Mouse (Mus musculus) thymus, postnatal 0 days (tissue): ENCODE results near the gene Nup210l. TPM values are rescaled to one million over a fixed set of nuclear protein-coding genes. Genes with fewer than 3 reads are reported as not detected.

Source experiments
- DNase-seq: peaks from one replicate; pipeline ENCODE4 v3.0.0-alpha.2; 2015; ENCODE audit warnings: low spot score
- microRNA counts: library from miRNA; unstranded; fragments of <30 nt; microRNA quantifications from one replicate; lab custom pipeline; 2015
- microRNA-seq: library from miRNA; unstranded; fragments of <30 nt; microRNA quantifications from one replicate; pipeline ENCODE4, GENCODE M21; 2016; ENCODE audit warnings: borderline number of aligned reads
- polyA plus RNA-seq: library from polyadenylated mRNA; unstranded; fragments of >200 nt; fragmentation: Nextera tagmentation; extraction: Ambion mirVana; gene quantifications from 2 replicates; pipeline ENCODE4 v1.2.1, GENCODE M21; 2015

Nup210l gene
- polyA plus RNA-seq, 1 experiment from 2014 or later, result 0.27 TPM

- no peak for DNase-seq
Measured at GRCm38 (mm10) chr3:90255784-90256353, 151.9 kb downstream of the Nup210l start.

GRCm38 (mm10) chr3:90256731-90257530 lies 153.0 kb downstream of the Nup210l start:
- DNase-seq, result no peak

GRCm38 (mm10) chr3:90258521-90258920 lies 154.6 kb downstream of the Nup210l start:
- no peak for DNase-seq

MicroRNAs encoded within 50 kb of the gene (microRNA counts, 519-probe panel; counts per million panel counts)
- 4,785 counts per million, percentile 82 among the panel's probes with 10 or more counts for microRNA mmu-miR-190b (lab: Ali Mortazavi, UCI)

Small RNA genes within 50 kb of the gene (microRNA-seq; reads per million reads assigned to microRNA genes)
- gene Mir190b, result 27.1 reads per million, percentile 31 among the genes with 10 or more reads in this experiment

Other genes starting within 250 kb of the Nup210l start
- 4.1 and 4.2 TPM in 2 replicates for gene Il6ra, start 190.9 kb upstream of the Nup210l start, polyA plus RNA-seq
- 7.9 and 8.7 TPM in 2 replicates for gene Atp8b2, start 140.6 kb upstream of the Nup210l start, polyA plus RNA-seq
- gene Hax1, start 105.4 kb upstream of the Nup210l start, polyA plus RNA-seq, result 126 and 141 TPM in 2 replicates
- 176 and 182 TPM in 2 replicates for gene 4933434E20Rik, start 52.5 kb upstream of the Nup210l start, polyA plus RNA-seq
- gene Ubap2l, start 51.5 kb upstream of the Nup210l start, polyA plus RNA-seq, result 142 and 145 TPM in 2 replicates
- 687 and 711 TPM in 2 replicates for gene Tpm3, start 31.5 kb upstream of the Nup210l start, polyA plus RNA-seq
- 2,641 and 2,777 TPM in 2 replicates for gene Rps27, start 109.5 kb downstream of the Nup210l start, polyA plus RNA-seq
- 5.0 and 5.8 TPM in 2 replicates for gene Rab13, start 109.6 kb downstream of the Nup210l start, polyA plus RNA-seq
- gene Jtb, start 127.5 kb downstream of the Nup210l start, polyA plus RNA-seq, result 169 and 171 TPM in 2 replicates
- gene Creb3l4, start 139.4 kb downstream of the Nup210l start, polyA plus RNA-seq, result 3.3 and 3.9 TPM in 2 replicates
- 92.7 and 96.1 TPM in 2 replicates for gene Slc39a1, start 144.0 kb downstream of the Nup210l start, polyA plus RNA-seq
- gene Crtc2, start 150.0 kb downstream of the Nup210l start, polyA plus RNA-seq, result 16.1 and 21.1 TPM in 2 replicates
- gene Dennd4b, start 161.1 kb downstream of the Nup210l start, polyA plus RNA-seq, result 9.4 TPM in 2 replicates
- gene Gatad2b, start 189.0 kb downstream of the Nup210l start, polyA plus RNA-seq, result 10.1 and 14.1 TPM in 2 replicates